Mouse (Mus musculus): ENCODE data around the gene Kctd15. TPM values are rescaled to one million over a fixed set of nuclear protein-coding genes. Genes with fewer than 3 reads are reported as not detected.
A peak's percentile ranks its signal among the peaks of the same experiment; 100 is the strongest.

Gene Kctd15
- polyA plus RNA-seq (2014; fragmentation: Nextera tagmentation; extraction: Ambion mirVana): 10.6 and 11.3 TPM in 2 replicates

- Histone ChIP-seq H3K27ac (ENCODE audit: low read length) (peak within 1 kb of the TSS; percentile 99; the same call in 1 of the 2 replicates), H3K4me2 (replicated peaks; ENCODE audit: low read depth, low read length) (peak within 1 kb of the TSS; percentile 61), H3K36me3 (ENCODE audit: control insufficient read depth, insufficient read depth, low read length) (no peaks in the 10 kb centered on the region), H3K27me3 (ENCODE audit: control insufficient read depth, insufficient read depth, low read length) (no peaks in the 10 kb centered on the region), H3K4me3 (ENCODE audit: low read depth, low read length) (peak within 1 kb of the TSS; percentile 87), H3K9me3 (ENCODE audit: control insufficient read depth, low read depth, low read length) (no peaks in the 10 kb centered on the region), H3K4me1 (ENCODE audit: control insufficient read depth, insufficient read depth, low read length) (peaks cover 10% of the 10 kb centered on the region; the same call in 1 of the 2 replicates), H3K9ac (replicated peaks; ENCODE audit: low read depth, low read length) (peak within 1 kb of the TSS; percentile 89)
- no peak for ATAC-seq (ENCODE audit: insufficient number of reproducible peaks, insufficient read depth, low FRiP score, low read depth)
- WGBS: 72% methylated on average over 5 of the region's 5 CpGs
Observed at GRCm38 (mm10) chr7:34656632-34657031, at the start of gene Kctd15. Gene Kctd15 (minus strand): TSS chr7:34656732.

DNA sequence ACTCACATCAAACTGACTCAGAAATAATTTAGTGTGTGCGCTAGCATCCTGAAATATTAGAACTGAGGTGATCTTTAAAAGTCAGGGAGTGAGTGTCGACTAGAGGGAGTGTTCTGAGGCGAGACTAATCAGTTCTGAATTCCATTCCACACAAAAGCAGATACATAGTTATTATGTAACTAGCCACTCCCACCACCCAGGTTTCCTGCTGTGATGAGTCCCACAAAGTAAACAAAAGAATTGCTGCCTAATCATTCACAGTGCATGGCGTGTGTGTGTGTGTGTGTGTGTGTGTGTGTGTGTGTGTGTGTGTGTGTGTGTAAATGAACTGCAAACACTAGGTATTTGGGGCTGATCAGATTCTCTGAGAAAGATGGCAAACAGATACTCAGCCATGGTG lies 47.9 kb upstream of the Kctd15 start:
- no peak overlapping the region for H3K4me3 ChIP-seq (ENCODE audit: low read depth, low read length)
- H3K27me3 ChIP-seq (ENCODE audit: control insufficient read depth, insufficient read depth, low read length): no peaks in the 10 kb centered on the region
- H3K4me2 ChIP-seq (replicated peaks; ENCODE audit: low read depth, low read length): no peak overlapping the region
- ATAC-seq (ENCODE audit: insufficient number of reproducible peaks, insufficient read depth, low FRiP score, low read depth): peak; percentile 65; the same call in 1 of the 2 replicates
- H3K36me3 ChIP-seq (ENCODE audit: control insufficient read depth, insufficient read depth, low read length): no peaks in the 10 kb centered on the region
- no peak overlapping the region for H3K9ac ChIP-seq (replicated peaks; ENCODE audit: low read depth, low read length)
- H3K9me3 ChIP-seq (ENCODE audit: control insufficient read depth, low read depth, low read length): no peaks in the 10 kb centered on the region; the same call in 1 of the 2 replicates
- H3K4me1 ChIP-seq (ENCODE audit: control insufficient read depth, insufficient read depth, low read length): no peaks in the 10 kb centered on the region
- WGBS: 34% methylated on average over 4 of the region's 4 CpGs
- H3K27ac ChIP-seq (ENCODE audit: low read length): no peak overlapping the region

- Histone ChIP-seq H3K9me3 (ENCODE audit: control insufficient read depth, low read depth, low read length) (no peaks in the 10 kb centered on the region; the same call in 1 of the 2 replicates), H3K27ac (ENCODE audit: low read length) (no peak overlapping the region), H3K4me3 (ENCODE audit: low read depth, low read length) (no peak overlapping the region), H3K9ac (replicated peaks; ENCODE audit: low read depth, low read length) (no peak overlapping the region), H3K27me3 (ENCODE audit: control insufficient read depth, insufficient read depth, low read length) (no peaks in the 10 kb centered on the region), H3K4me1 (ENCODE audit: control insufficient read depth, insufficient read depth, low read length) (no peaks in the 10 kb centered on the region), H3K4me2 (replicated peaks; ENCODE audit: low read depth, low read length) (no peak overlapping the region), H3K36me3 (ENCODE audit: control insufficient read depth, insufficient read depth, low read length) (no peaks in the 10 kb centered on the region)
- no peak for ATAC-seq (ENCODE audit: insufficient number of reproducible peaks, insufficient read depth, low FRiP score, low read depth)
- WGBS: 34% methylated on average over 4 of the region's 4 CpGs
Observed at GRCm38 (mm10) chr7:34703437-34703836, 46.9 kb upstream of the Kctd15 start.

DNA sequence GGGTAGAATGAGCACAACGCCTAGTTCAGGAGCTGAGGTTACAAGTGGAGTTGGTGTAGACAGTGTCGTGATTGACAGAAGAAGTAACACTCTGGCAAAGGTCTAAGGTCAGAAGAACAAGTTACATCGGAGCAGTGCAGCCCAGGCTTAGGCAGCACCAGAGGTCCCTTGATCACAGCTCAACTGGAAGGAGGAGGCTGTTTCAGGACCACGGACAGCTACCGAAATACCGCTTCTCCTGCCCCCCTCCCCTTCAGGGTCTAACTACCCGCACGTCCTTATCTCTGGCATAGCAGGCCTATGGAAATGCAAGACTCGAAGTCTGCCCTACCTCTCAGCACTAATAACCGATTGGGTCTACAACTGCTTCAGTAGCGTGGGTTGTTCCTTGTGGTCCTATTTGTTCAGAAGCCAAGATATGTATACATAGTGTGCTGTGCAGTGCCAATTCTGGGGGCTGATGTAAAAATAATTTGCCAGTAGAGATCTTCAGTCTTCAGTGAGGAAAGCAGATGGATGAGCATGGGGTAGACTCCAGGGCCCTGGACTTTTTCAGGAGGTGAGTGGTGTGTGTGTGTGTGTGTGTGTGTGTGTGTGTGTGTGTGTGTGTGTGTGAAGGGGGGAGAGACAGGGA lies 46.3 kb upstream of the Kctd15 start:
- Histone ChIP-seq H3K27me3 (ENCODE audit: control insufficient read depth, insufficient read depth, low read length) (no peaks in the 10 kb centered on the region), H3K9me3 (ENCODE audit: control insufficient read depth, low read depth, low read length) (no peaks in the 10 kb centered on the region), H3K4me3 (ENCODE audit: low read depth, low read length) (no peak overlapping the region), H3K4me1 (ENCODE audit: control insufficient read depth, insufficient read depth, low read length) (no peaks in the 10 kb centered on the region), H3K4me2 (replicated peaks; ENCODE audit: low read depth, low read length) (no peak overlapping the region), H3K27ac (ENCODE audit: low read length) (no peak overlapping the region), H3K36me3 (ENCODE audit: control insufficient read depth, insufficient read depth, low read length) (no peaks in the 10 kb centered on the region), H3K9ac (replicated peaks; ENCODE audit: low read depth, low read length) (no peak overlapping the region)
- ATAC-seq (ENCODE audit: insufficient number of reproducible peaks, insufficient read depth, low FRiP score, low read depth): peak; percentile 26; the same call in 1 of the 2 replicates
- 14% methylated on average over 11 of the region's 11 CpGs for WGBS

- no peaks in the 10 kb centered on the region for H3K9me3 ChIP-seq (ENCODE audit: control insufficient read depth, low read depth, low read length)
- no peaks in the 10 kb centered on the region for H3K4me1 ChIP-seq (ENCODE audit: control insufficient read depth, insufficient read depth, low read length)
- no peak overlapping the region for H3K27ac ChIP-seq (ENCODE audit: low read length)
- ATAC-seq (ENCODE audit: insufficient number of reproducible peaks, insufficient read depth, low FRiP score, low read depth): no peak
- H3K4me2 ChIP-seq (replicated peaks; ENCODE audit: low read depth, low read length): no peak overlapping the region
- H3K4me3 ChIP-seq (ENCODE audit: low read depth, low read length): no peak overlapping the region
- WGBS: 68% methylated on average over 3 of the region's 3 CpGs
- H3K27me3 ChIP-seq (ENCODE audit: control insufficient read depth, insufficient read depth, low read length): no peaks in the 10 kb centered on the region
- no peak overlapping the region for H3K9ac ChIP-seq (replicated peaks; ENCODE audit: low read depth, low read length)
- no peaks in the 10 kb centered on the region for H3K36me3 ChIP-seq (ENCODE audit: control insufficient read depth, insufficient read depth, low read length)
Observed at GRCm38 (mm10) chr7:34699888-34700287, 43.4 kb upstream of the Kctd15 start.

- H3K36me3 ChIP-seq (ENCODE audit: control insufficient read depth, insufficient read depth, low read length): no peaks in the 10 kb centered on the region
- H3K27ac ChIP-seq (ENCODE audit: low read length): no peak overlapping the region
- H3K9me3 ChIP-seq (ENCODE audit: control insufficient read depth, low read depth, low read length): no peaks in the 10 kb centered on the region
- H3K27me3 ChIP-seq (ENCODE audit: control insufficient read depth, insufficient read depth, low read length): no peaks in the 10 kb centered on the region
- H3K4me1 ChIP-seq (ENCODE audit: control insufficient read depth, insufficient read depth, low read length): no peaks in the 10 kb centered on the region
- no peak overlapping the region for H3K4me3 ChIP-seq (ENCODE audit: low read depth, low read length)
- H3K4me2 ChIP-seq (replicated peaks; ENCODE audit: low read depth, low read length): no peak overlapping the region
- ATAC-seq (ENCODE audit: insufficient number of reproducible peaks, insufficient read depth, low FRiP score, low read depth): no peak
- no peak overlapping the region for H3K9ac ChIP-seq (replicated peaks; ENCODE audit: low read depth, low read length)
- 71% methylated on average over 9 of the region's 9 CpGs for WGBS
Observed at GRCm38 (mm10) chr7:34698221-34698620, 41.7 kb upstream of the Kctd15 start.

DNA sequence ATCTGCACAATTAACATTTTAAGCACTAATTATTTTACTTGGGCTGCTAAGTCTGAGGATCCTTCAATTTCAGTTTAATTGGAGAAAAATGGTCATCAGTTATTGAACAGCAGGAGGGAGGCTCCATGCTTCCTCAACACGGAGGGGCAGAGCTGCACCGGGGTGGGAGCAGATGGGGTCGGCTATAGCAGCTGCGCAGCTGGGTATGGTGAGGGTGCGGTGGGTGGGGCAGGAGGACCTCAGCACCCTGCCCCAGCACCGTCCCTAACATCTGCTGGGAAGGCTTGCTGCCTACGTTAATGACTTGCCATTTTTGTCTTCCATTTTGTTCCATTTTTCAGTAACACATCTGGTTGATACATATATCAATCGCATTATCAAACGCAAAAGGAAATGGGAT lies 39.6 kb upstream of the Kctd15 start:
- Histone ChIP-seq H3K4me3 (ENCODE audit: low read depth, low read length) (no peak overlapping the region), H3K4me2 (replicated peaks; ENCODE audit: low read depth, low read length) (no peak overlapping the region), H3K27me3 (ENCODE audit: control insufficient read depth, insufficient read depth, low read length) (no peaks in the 10 kb centered on the region), H3K9ac (replicated peaks; ENCODE audit: low read depth, low read length) (no peak overlapping the region), H3K36me3 (ENCODE audit: control insufficient read depth, insufficient read depth, low read length) (no peaks in the 10 kb centered on the region), H3K9me3 (ENCODE audit: control insufficient read depth, low read depth, low read length) (no peaks in the 10 kb centered on the region), H3K4me1 (ENCODE audit: control insufficient read depth, insufficient read depth, low read length) (no peaks in the 10 kb centered on the region), H3K27ac (ENCODE audit: low read length) (no peak overlapping the region)
- no peak for ATAC-seq (ENCODE audit: insufficient number of reproducible peaks, insufficient read depth, low FRiP score, low read depth)
- WGBS: 68% methylated on average over 9 of the region's 9 CpGs

DNA sequence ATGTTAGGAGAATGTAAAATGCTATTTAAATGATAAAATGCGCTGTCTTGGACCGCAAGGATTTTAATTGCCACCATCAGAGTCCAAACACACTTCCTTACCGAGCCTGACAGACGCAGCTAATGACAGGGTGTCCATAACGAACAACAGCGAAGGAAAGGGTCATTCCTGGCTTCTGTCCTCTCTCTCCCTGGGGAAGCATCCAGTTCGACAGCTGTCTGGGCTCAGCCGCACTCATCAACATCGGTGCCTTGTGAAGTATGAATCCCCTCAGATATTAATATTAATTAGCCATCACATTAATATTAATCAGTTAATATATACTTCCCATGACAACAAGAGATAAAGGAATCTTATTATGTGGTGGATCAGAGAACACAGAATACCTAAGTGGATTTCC lies 38.4 kb upstream of the Kctd15 start:
- no peak for ATAC-seq (ENCODE audit: insufficient number of reproducible peaks, insufficient read depth, low FRiP score, low read depth)
- Histone ChIP-seq H3K4me1 (ENCODE audit: control insufficient read depth, insufficient read depth, low read length) (no peaks in the 10 kb centered on the region), H3K9me3 (ENCODE audit: control insufficient read depth, low read depth, low read length) (no peaks in the 10 kb centered on the region), H3K9ac (replicated peaks; ENCODE audit: low read depth, low read length) (no peak overlapping the region), H3K4me2 (replicated peaks; ENCODE audit: low read depth, low read length) (no peak overlapping the region), H3K27ac (ENCODE audit: low read length) (no peak overlapping the region), H3K4me3 (ENCODE audit: low read depth, low read length) (no peak overlapping the region), H3K36me3 (ENCODE audit: control insufficient read depth, insufficient read depth, low read length) (no peaks in the 10 kb centered on the region), H3K27me3 (ENCODE audit: control insufficient read depth, insufficient read depth, low read length) (no peaks in the 10 kb centered on the region)
- 68% methylated on average over 9 of the region's 9 CpGs for WGBS

DNA sequence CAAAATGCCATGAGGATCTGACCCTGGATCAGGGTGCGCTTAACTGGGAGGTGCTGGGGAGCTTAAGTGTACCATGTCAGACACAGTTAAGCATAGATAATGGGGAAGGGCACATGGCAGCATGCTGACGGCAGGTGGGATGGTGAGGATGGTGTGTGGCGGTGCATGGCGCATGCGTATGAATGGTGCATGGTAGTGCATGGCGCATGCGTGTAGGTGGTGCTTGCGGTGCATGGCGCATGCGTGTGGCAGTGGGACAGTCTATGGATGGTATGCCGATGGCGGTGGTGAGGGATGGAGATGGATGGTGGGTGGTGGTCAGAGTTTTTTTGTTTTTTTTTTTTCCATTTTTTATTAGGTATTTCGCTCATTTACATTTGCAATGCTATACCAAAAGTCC lies 37.4 kb upstream of the Kctd15 start:
- H3K4me3 ChIP-seq (ENCODE audit: low read depth, low read length): no peak overlapping the region
- H3K4me1 ChIP-seq (ENCODE audit: control insufficient read depth, insufficient read depth, low read length): 0 out of 2 replicates have a peak, but pooled peaks cover 3% of the 10 kb centered on the region
- no peak for ATAC-seq (ENCODE audit: insufficient number of reproducible peaks, insufficient read depth, low FRiP score, low read depth)
- H3K4me2 ChIP-seq (replicated peaks; ENCODE audit: low read depth, low read length): no peak overlapping the region
- no peak overlapping the region for H3K27ac ChIP-seq (ENCODE audit: low read length)
- H3K27me3 ChIP-seq (ENCODE audit: control insufficient read depth, insufficient read depth, low read length): no peaks in the 10 kb centered on the region
- no peak overlapping the region for H3K9ac ChIP-seq (replicated peaks; ENCODE audit: low read depth, low read length)
- H3K36me3 ChIP-seq (ENCODE audit: control insufficient read depth, insufficient read depth, low read length): no peaks in the 10 kb centered on the region
- no peaks in the 10 kb centered on the region for H3K9me3 ChIP-seq (ENCODE audit: control insufficient read depth, low read depth, low read length)
- 95% methylated on average over 13 of the region's 13 CpGs for WGBS

Measured in stomach, embryonic 14.5 days (tissue).